Mouse (Mus musculus) lung, embryonic 16.5 days (tissue): ENCODE measurements around the gene Mia3. TPM values are rescaled to one million over a fixed set of nuclear protein-coding genes. Genes with fewer than 3 reads are reported as not detected.
"Not testable (repeated sequence)": the region's sequence is repeated elsewhere in the genome, so short reads cannot be mapped to it uniquely, and the experiment has no call there.

Experiments
- ATAC-seq: fragments of 200-750 bp; cut with Nextera tagmentation; 2 replicates; pipeline ENCODE4 v1.8.0; 2017; ENCODE audit warnings: low read depth, mild to moderate bottlenecking, moderate library complexity
- H3K27ac ChIP-seq: fragments of 300-500 bp; sonication (generic); 2 replicates; pipeline ENCODE4 v1.5.1; 2014; ENCODE audit warnings: mild to moderate bottlenecking, control low read depth, low read length
- H3K27me3 ChIP-seq: fragments of 300-500 bp; sonication (generic); 2 replicates; pipeline ENCODE4 v1.6.1; 2014; ENCODE audit warnings: low read depth, low read length, mixed read lengths; ENCODE audit not compliant: control insufficient read depth, insufficient read depth
- H3K36me3 ChIP-seq: fragments of 300-500 bp; sonication (generic); 2 replicates; pipeline ENCODE4 v1.6.1; 2014; ENCODE audit warnings: low read length; ENCODE audit not compliant: control insufficient read depth, insufficient read depth
- H3K4me1 ChIP-seq: fragments of 300-500 bp; sonication (generic); replicated peaks from 2 replicates; pipeline ENCODE4 v1.6.1; 2014; ENCODE audit warnings: low read length, mixed read lengths; ENCODE audit not compliant: control insufficient read depth, insufficient read depth
- H3K4me2 ChIP-seq: fragments of 300-500 bp; sonication (generic); 2 replicates; pipeline ENCODE4 v1.6.1; 2014; ENCODE audit warnings: low read depth, low read length, control low read depth
- H3K4me3 ChIP-seq: fragments of 300-500 bp; sonication (generic); 2 replicates; pipeline ENCODE4 v1.5.1; 2014; ENCODE audit warnings: mild to moderate bottlenecking, low read length, control low read depth
- H3K9ac ChIP-seq: fragments of 300-500 bp; sonication (generic); 2 replicates; pipeline ENCODE4 v1.6.1; 2014; ENCODE audit warnings: low read length, control low read depth
- H3K9me3 ChIP-seq: fragments of 300-500 bp; sonication (generic); 2 replicates; pipeline ENCODE4 v1.6.1; 2016; ENCODE audit warnings: low read length; ENCODE audit not compliant: control insufficient read depth
- WGBS: fragments of 180-500 bp; shearing (Covaris S2); extraction: QIAGEN DNeasy Blood & Tissue Kit; methylation state at CpG from one replicate; pipeline ENCODE4 v1.1.7; 2014; 5-methylcytosine and 5-hydroxymethylcytosine counted together
- polyA plus RNA-seq: library from polyadenylated mRNA; unstranded; fragments of >200 nt; fragmentation: Nextera tagmentation; extraction: Ambion mirVana; gene quantifications from 2 replicates; pipeline ENCODE4 v1.2.1, GENCODE M21; 2015

The Mia3 gene
- polyA plus RNA-seq, 1 experiment from 2014 or later, result 87.9 TPM

DNA sequence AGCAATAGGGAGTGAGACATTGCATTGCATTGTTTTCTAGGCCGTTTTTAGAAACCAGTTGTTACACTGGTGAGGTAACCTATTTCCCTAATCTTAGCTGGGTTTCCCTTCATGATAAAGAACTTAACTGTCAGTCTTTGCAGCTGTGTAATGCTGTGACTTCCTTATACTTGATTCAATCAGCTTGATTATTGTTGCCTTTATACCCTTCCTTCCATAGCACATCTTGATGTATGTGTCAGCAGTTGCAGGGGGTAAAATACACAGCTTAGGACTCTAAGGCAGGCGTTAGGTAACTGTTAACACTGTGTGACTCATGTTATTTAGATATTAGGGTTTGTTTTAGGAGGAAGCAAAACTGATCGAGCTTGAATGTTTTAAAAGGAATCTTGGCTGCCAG, 48.6 kb downstream of the Mia3 start:
- Histone ChIP-seq H3K4me2 (no peak overlapping the region), H3K27ac (no peak overlapping the region), H3K4me3 (no peak overlapping the region), H3K27me3 (no peaks in the 10 kb centered on the region), H3K36me3 (peaks cover 37% of the 10 kb centered on the region), H3K9me3 (peaks cover 4% of the 10 kb centered on the region), H3K9ac (no peak overlapping the region), H3K4me1 (no peaks in the 10 kb centered on the region)
- no peak for ATAC-seq
- 61% methylated on average over 3 of the region's 3 CpGs for WGBS

DNA sequence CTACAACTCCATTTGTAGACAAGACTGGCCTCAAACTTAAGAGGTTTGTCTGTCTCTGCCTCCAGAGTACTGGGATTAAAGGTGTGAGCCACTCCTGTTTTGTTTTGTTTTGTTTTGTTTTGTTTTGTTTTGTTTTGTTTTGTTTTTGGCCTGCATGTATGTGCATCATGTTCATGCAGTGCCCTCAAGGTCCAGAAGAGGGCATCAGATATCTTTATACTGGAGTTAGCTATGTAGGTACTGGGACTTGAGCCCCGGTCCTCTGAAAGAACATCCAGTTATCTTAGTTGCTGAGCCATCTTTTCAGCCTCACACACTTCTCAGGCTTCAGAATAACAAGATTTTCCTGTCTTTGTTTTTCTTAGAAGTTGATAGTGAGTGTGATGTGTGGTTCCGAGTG, 53.6 kb downstream of the Mia3 start:
- no peak overlapping the region for H3K27ac ChIP-seq
- peaks cover 26% of the 10 kb centered on the region for H3K36me3 ChIP-seq
- no peaks in the 10 kb centered on the region for H3K4me1 ChIP-seq
- no peak for ATAC-seq
- no peaks in the 10 kb centered on the region for H3K27me3 ChIP-seq
- H3K4me3 ChIP-seq, result no peak overlapping the region
- 85% methylated on average over 2 of the region's 2 CpGs for WGBS
- H3K9me3 ChIP-seq, result no peaks in the 10 kb centered on the region
- no peak overlapping the region for H3K4me2 ChIP-seq
- no peak overlapping the region for H3K9ac ChIP-seq

DNA sequence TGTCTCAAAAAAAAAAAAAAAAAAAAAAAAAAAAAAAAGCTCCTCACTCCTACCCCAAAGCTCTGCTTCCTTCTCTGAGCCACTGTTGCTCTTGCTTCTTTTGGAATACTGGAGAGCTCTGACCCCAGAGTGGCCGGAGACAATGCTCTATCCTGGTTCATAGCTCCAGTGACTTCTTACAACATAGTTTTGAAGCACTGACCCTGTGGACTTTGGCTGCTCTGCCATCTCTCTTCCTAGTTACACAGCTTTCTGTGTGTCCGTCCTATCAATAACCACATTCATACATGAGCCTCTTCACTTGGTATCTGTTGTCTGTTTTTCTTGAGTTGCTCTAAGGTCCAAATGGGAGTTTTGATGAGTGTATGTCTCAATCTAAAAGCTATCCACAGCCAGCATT, 57.3 kb downstream of the Mia3 start:
- Histone ChIP-seq H3K36me3 (peaks cover 22% of the 10 kb centered on the region), H3K27me3 (no peaks in the 10 kb centered on the region)
- no peak for ATAC-seq

DNA sequence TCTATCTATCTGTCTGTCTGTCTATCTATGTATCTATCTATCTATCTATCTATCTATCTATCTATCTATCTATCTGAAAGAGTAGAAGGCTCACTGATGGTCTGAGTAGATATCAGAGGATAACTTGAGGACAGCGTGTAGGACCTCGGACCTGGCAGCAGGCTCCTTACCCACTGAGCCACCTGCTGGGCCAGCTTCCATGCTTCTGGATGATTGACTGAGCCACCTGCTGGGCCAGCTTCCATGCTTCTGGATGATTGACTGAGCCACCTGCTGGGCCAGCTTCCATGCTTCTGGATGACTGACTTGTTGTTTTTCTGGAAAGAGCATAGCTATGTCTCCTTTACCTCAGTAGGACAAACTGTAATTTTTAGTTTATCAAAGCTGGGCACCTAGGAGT, 59.8 kb downstream of the Mia3 start:
- not testable (repeated sequence) for H3K4me1 ChIP-seq, H3K4me3 ChIP-seq, H3K9me3 ChIP-seq, ATAC-seq, H3K4me2 ChIP-seq, H3K9ac ChIP-seq, H3K27me3 ChIP-seq, H3K27ac ChIP-seq
- H3K36me3 ChIP-seq, result peaks cover 12% of the 10 kb centered on the region
- 82% methylated on average over 2 of the region's 2 CpGs for WGBS

More for the DNA sequence above, 57.3 kb downstream of the Mia3 start:
- Histone ChIP-seq H3K4me1 (no peaks in the 10 kb centered on the region), H3K9me3 (no peaks in the 10 kb centered on the region), H3K4me2 (no peak overlapping the region), H3K9ac (no peak overlapping the region), H3K4me3 (no peak overlapping the region), H3K27ac (no peak overlapping the region)
- WGBS, result 93% methylated on average over 2 of the region's 2 CpGs

- 86% methylated on average over 1 of the region's 1 CpGs for WGBS
- Histone ChIP-seq H3K9me3 (no peaks in the 10 kb centered on the region), H3K4me1 (no peaks in the 10 kb centered on the region), H3K4me2 (no peak overlapping the region), H3K36me3 (peaks cover 7% of the 10 kb centered on the region; the same call in 1 of the 2 replicates), H3K9ac (no peak overlapping the region), H3K27me3 (no peaks in the 10 kb centered on the region), H3K4me3 (no peak overlapping the region), H3K27ac (no peak overlapping the region)
- no peak for ATAC-seq
These were observed 60.9 kb downstream of the Mia3 start for GRCm38 (mm10) chr1:183308476-183308875.

- no peaks in the 10 kb centered on the region for H3K27me3 ChIP-seq
- H3K4me3 ChIP-seq, result no peak overlapping the region
- H3K4me2 ChIP-seq, result no peak overlapping the region
- ATAC-seq, result no peak
- no peaks in the 10 kb centered on the region for H3K4me1 ChIP-seq
- 84% methylated on average over 3 of the region's 3 CpGs for WGBS
- H3K36me3 ChIP-seq, result peaks cover 4% of the 10 kb centered on the region; the same call in 1 of the 2 replicates
- no peaks in the 10 kb centered on the region for H3K9me3 ChIP-seq
- H3K27ac ChIP-seq, result no peak overlapping the region
- H3K9ac ChIP-seq, result no peak overlapping the region
These were observed 61.8 kb downstream of the Mia3 start for GRCm38 (mm10) chr1:183307555-183307954.

GRCm38 (mm10) chr1:183299161-183299560, 70.2 kb downstream of the Mia3 start:
- Histone ChIP-seq H3K36me3 (no peaks in the 10 kb centered on the region), H3K27ac (no peak overlapping the region), H3K4me3 (no peak overlapping the region), H3K4me2 (no peak overlapping the region), H3K27me3 (no peaks in the 10 kb centered on the region), H3K4me1 (no peaks in the 10 kb centered on the region), H3K9me3 (no peaks in the 10 kb centered on the region), H3K9ac (no peak overlapping the region)
- no peak for ATAC-seq
- WGBS, result 85% methylated on average over 6 of the region's 6 CpGs

GRCm38 (mm10) chr1:183297886-183298489, 71.4 kb downstream of the Mia3 start:
- WGBS, result under 1% methylated on average over 20 of the region's 20 CpGs
- ATAC-seq, result peak; percentile 21; the same call in 1 of the 2 replicates
- peak overlapping the region; percentile 54 for H3K4me2 ChIP-seq
- peak overlapping the region; percentile 61 for H3K9ac ChIP-seq
- H3K27ac ChIP-seq, result peak overlapping the region; percentile 24
- no peaks in the 10 kb centered on the region for H3K9me3 ChIP-seq
- H3K27me3 ChIP-seq, result no peaks in the 10 kb centered on the region
- 0 out of 2 replicates have a peak, but pooled peaks cover 2% of the 10 kb centered on the region for H3K36me3 ChIP-seq
- no peaks in the 10 kb centered on the region for H3K4me1 ChIP-seq
- peak overlapping the region; percentile 54 for H3K4me3 ChIP-seq

DNA sequence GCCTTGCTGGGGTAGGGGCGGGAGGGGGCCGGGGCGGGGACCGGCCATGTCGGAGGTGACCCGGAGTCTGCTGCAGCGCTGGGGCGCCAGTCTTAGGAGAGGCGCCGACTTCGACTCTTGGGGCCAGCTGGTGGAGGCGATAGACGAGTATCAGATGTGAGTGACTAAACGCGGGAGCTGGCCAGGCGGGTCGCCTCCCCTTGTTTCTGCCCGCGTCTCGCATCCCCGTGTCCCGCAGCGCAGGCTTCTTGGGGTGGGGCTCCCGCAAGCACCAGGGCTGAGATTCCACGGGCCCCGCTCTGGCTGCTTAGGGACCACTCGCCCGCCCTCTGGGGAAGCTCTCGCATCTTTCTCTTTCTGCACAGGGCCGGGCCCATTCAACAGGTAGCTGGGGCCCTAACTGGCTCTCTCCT, 71.9 kb downstream of the Mia3 start:
- peak overlapping the region; percentile 61 for H3K9ac ChIP-seq
- no peaks in the 10 kb centered on the region for H3K27me3 ChIP-seq
- 2% methylated on average over 27 of the region's 30 CpGs for WGBS
- ATAC-seq, result peak; percentile 47
- peak overlapping the region; percentile 54 for H3K4me2 ChIP-seq
- H3K27ac ChIP-seq, result peak overlapping the region; percentile 24
- peak overlapping the region; percentile 54 for H3K4me3 ChIP-seq
- H3K9me3 ChIP-seq, result no peaks in the 10 kb centered on the region
- H3K36me3 ChIP-seq, result peaks cover 6% of the 10 kb centered on the region; the same call in 1 of the 2 replicates
- H3K4me1 ChIP-seq, result no peaks in the 10 kb centered on the region
